In the genomic region with DNA sequence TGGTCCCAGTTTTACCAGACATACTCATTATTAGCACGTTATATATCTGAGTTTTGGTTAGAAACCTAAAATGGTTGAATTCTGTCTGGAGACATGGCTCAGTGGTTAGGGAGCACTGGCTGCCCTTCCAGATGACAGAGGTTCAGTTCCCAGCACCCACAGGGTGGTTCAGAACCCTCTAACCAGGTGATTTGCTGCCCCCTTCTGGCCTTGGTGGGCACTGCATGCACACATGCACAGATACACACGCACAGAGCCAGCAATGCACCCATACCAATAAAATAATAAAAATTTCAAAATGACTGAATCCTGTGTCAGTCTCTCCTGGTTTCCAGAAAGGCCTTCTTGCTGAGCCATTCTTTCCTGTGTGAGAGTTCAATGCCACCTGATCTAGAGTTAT, we compare ENCODE assay signal across 18 mouse cellular contexts. TPM values are rescaled to one million over a fixed set of nuclear protein-coding genes. Genes with fewer than 3 reads are reported as not detected.
DNase-seq lines count a peak whose midpoint lies in the region; ATAC-seq and TF ChIP-seq lines count a peak whose summit lies in the region.
"Had no signal": no experiment of that assay in that cellular context is flagged by ENCODE, and none has a peak within 500 bp of the region (broad histone marks: within the 10 kb centered on the region; RNA-seq: fewer than 3 reads in every experiment).

No protein-coding gene starts in this region.

- TF ChIP-seq POLR2A in bone marrow, adult 2 months (IDR thresholded peaks at IDR 0.05; ENCODE audit: borderline replicate concordance, control insufficient read depth, low read depth, low read length): no peak
- TF ChIP-seq POLR2A in testis, adult 2 months (IDR thresholded peaks at IDR 0.05; ENCODE audit: control insufficient read depth, low read depth, low read length): no peak

- H3K27me3 ChIP-seq in lung, embryonic 14.5 days (ENCODE audit: insufficient read depth, low read length): no peaks in the 10 kb centered on the region
- no peaks in the 10 kb centered on the region for H3K27me3 ChIP-seq in testis, adult 2 months (ENCODE audit: control insufficient read depth, insufficient read depth, low read length)
- H3K27me3 ChIP-seq: embryonic facial prominence, embryonic 12.5 days; hindbrain, embryonic 15.5 days; neural tube, embryonic 13.5 days had no signal

- H3K9me3 ChIP-seq in lung, embryonic 14.5 days (ENCODE audit: low read depth, low read length): no peaks in the 10 kb centered on the region
- H3K9me3 ChIP-seq: embryonic facial prominence, embryonic 12.5 days; hindbrain, embryonic 15.5 days; midbrain, embryonic 12.5 days; neural tube, embryonic 13.5 days had no signal

- no peak overlapping the region for H3K27ac ChIP-seq in lung, embryonic 14.5 days (ENCODE audit: low read depth)
- H3K27ac ChIP-seq in bone marrow, adult 2 months (ENCODE audit: control insufficient read depth, insufficient read depth, low read depth, low read length, poor library complexity): no peak overlapping the region
- no peak overlapping the region for H3K27ac ChIP-seq in testis, adult 2 months (ENCODE audit: control insufficient read depth, insufficient read depth, low read depth, low read length)
- H3K27ac ChIP-seq: embryonic facial prominence, embryonic 12.5 days; forebrain, embryonic 13.5 days; hindbrain, embryonic 15.5 days; limb, embryonic 12.5 days; midbrain, embryonic 12.5 days; neural tube, embryonic 13.5 days had no signal

- 92% methylated on average over 2 of the region's 2 CpGs for WGBS in lung, embryonic 14.5 days
- 90% methylated on average over 2 of the region's 2 CpGs for WGBS in bone marrow, adult 2 months

- TF ChIP-seq CTCF in lung, embryonic 14.5 days (IDR thresholded peaks at IDR 0.05; ENCODE audit: low read depth): peak; percentile 40; the same call in 1 of the 2 replicates
- peak; percentile 31; the same call in 1 of the 2 replicates for TF ChIP-seq CTCF in bone marrow, adult 2 months (IDR thresholded peaks at IDR 0.05; ENCODE audit: control insufficient read depth, insufficient read depth, low read length)
- TF ChIP-seq CTCF in testis, adult 2 months (IDR thresholded peaks at IDR 0.05; ENCODE audit: control insufficient read depth, insufficient read depth, insufficient replicate concordance, low read depth, low read length): peak; percentile 90; the same call in 1 of the 2 replicates

- peak; percentile 25 to 31 for DNase-seq in cerebellum, postnatal 10 days
- DNase-seq in cerebellum, postnatal 4 days (ENCODE audit: low spot score in 2 of 2): no peak
- no peak for DNase-seq in lung, embryonic 14.5 days
- DNase-seq in lung, adult 18-20 months: no peak
- DNase-seq in right cerebral cortex, postnatal 10 days (ENCODE audit: low spot score in 2 of 2): no peak
- DNase-seq in spleen, adult 18-20 months: no peak
- DNase-seq: adrenal gland, adult 2 months; cerebellum, postnatal 25 days; gastrocnemius, postnatal 36 days; kidney, postnatal 10 days had no signal

- H3K36me3 ChIP-seq in lung, embryonic 14.5 days (ENCODE audit: insufficient read depth): no peaks in the 10 kb centered on the region
- no peaks in the 10 kb centered on the region for H3K36me3 ChIP-seq in testis, adult 2 months (ENCODE audit: control insufficient read depth, insufficient read depth, low read length)
- H3K36me3 ChIP-seq: embryonic facial prominence, embryonic 12.5 days; hindbrain, embryonic 15.5 days; limb, embryonic 12.5 days; midbrain, embryonic 12.5 days; neural tube, embryonic 13.5 days had no signal

- peaks cover 2% of the 10 kb centered on the region; the same call in 1 of the 2 replicates for H3K4me1 ChIP-seq in lung, embryonic 14.5 days (ENCODE audit: insufficient read depth)
- no peaks in the 10 kb centered on the region; the same call in 1 of the 2 replicates for H3K4me1 ChIP-seq in bone marrow, adult 2 months (ENCODE audit: control insufficient read depth, insufficient read depth, low read length)
- H3K4me1 ChIP-seq in testis, adult 2 months (ENCODE audit: control insufficient read depth, insufficient read depth, low read length): peaks cover under 1% of the 10 kb centered on the region; the same call in 1 of the 2 replicates

- H3K4me2 ChIP-seq in lung, embryonic 14.5 days: no peak overlapping the region
- H3K4me2 ChIP-seq: embryonic facial prominence, embryonic 12.5 days; forebrain, embryonic 13.5 days; hindbrain, embryonic 15.5 days; limb, embryonic 12.5 days; midbrain, embryonic 12.5 days; neural tube, embryonic 13.5 days had no signal

- H3K4me3 ChIP-seq in lung, embryonic 14.5 days (ENCODE audit: low read depth, low read length): no peak overlapping the region
- H3K4me3 ChIP-seq in bone marrow, adult 2 months (replicated peaks; ENCODE audit: control insufficient read depth, low read depth, low read length): no peak overlapping the region
- no peak overlapping the region for H3K4me3 ChIP-seq in testis, adult 2 months (ENCODE audit: control insufficient read depth, low read depth, low read length)
- H3K4me3 ChIP-seq: embryonic facial prominence, embryonic 12.5 days; forebrain, embryonic 13.5 days; hindbrain, embryonic 15.5 days; limb, embryonic 12.5 days; midbrain, embryonic 12.5 days; neural tube, embryonic 13.5 days had no signal

- H3K9ac ChIP-seq in lung, embryonic 14.5 days: no peak overlapping the region
- H3K9ac ChIP-seq: embryonic facial prominence, embryonic 12.5 days; forebrain, embryonic 13.5 days; hindbrain, embryonic 15.5 days; limb, embryonic 12.5 days; midbrain, embryonic 12.5 days; neural tube, embryonic 13.5 days had no signal

- no peak for ATAC-seq in lung, embryonic 14.5 days (ENCODE audit: insufficient read depth)
- ATAC-seq: forebrain, embryonic 13.5 days had no signal

RNA-seq across cellular contexts. Expression of a gene that starts 3.9 kb away (rescaled TPM):
- 124 and 130 TPM in 2 replicates for polyA plus RNA-seq in lung, embryonic 14.5 days (2014; fragmentation: Nextera tagmentation; extraction: Ambion mirVana)
- polyA plus RNA-seq in bone marrow, adult 2 months (2011; ENCODE audit: insufficient read depth, insufficient read length, low replicate concordance, missing spikeins): 11.9 and 19.4 TPM in 2 replicates
- polyA plus RNA-seq in testis, adult 2 months (2012; rRNA removed): 9.5 and 12.1 TPM in 2 replicates

RNA-seq across cellular contexts. Expression of a gene that starts 19.0 kb away (rescaled TPM):
- polyA plus RNA-seq in lung, embryonic 14.5 days (2014; fragmentation: Nextera tagmentation; extraction: Ambion mirVana): 19.8 and 21.8 TPM in 2 replicates
- 4.3 and 12.3 TPM in 2 replicates for polyA plus RNA-seq in bone marrow, adult 2 months (2011; ENCODE audit: insufficient read depth, insufficient read length, low replicate concordance, missing spikeins)
- 10.3 and 11.2 TPM in 2 replicates for polyA plus RNA-seq in testis, adult 2 months (2012; rRNA removed)

Comparison
In these comparisons a context has a peak if more than half of its experiments do, and no peak if none do; other contexts are left out.
1. DNase-seq: peak in cerebellum, postnatal 10 days (2 of 2); none in cerebellum, postnatal 4 days (0 of 2), lung, embryonic 14.5 days (single experiment), lung, adult 18-20 months (0 of 2), right cerebral cortex, postnatal 10 days (0 of 2) and spleen, adult 18-20 months (0 of 2).
2. CTCF ChIP-seq: peak in every context shown above with its lines; median percentile 90 in testis, adult 2 months; 40 in lung, embryonic 14.5 days; 31 in bone marrow, adult 2 months.